Mouse (Mus musculus): ENCODE results near the gene Zfp217.

GRCm38 (mm10) chr2:170104396-170104795 lies 43.5 kb downstream of the Zfp217 start:
- TF ChIP-seq CTCF (IDR thresholded peaks at IDR 0.05; ENCODE audit: low read depth), result no peak
- TF ChIP-seq EP300 (optimal IDR thresholded peaks at IDR 0.05), result no peak
